Mouse (Mus musculus) myocyte (in vitro differentiated cells): ENCODE measurements at regions not wholly inside any gene's neighbourhood (a gene's known extent, or its start where the extent isn't known, plus 50 kb on each side); places are given as distances from the start of the nearest gene placed in this dataset.

ENCODE experiments used
- H3K27me3 ChIP-seq: one replicate; pipeline ENCODE4 v1.6.1; 2011; ENCODE audit not compliant: control insufficient read depth, insufficient read depth, insufficient read length
- H3K36me3 ChIP-seq: one replicate; pipeline ENCODE4 v1.6.1; 2011; ENCODE audit not compliant: control insufficient read depth, insufficient read depth
- H3K4me2 ChIP-seq: one replicate; pipeline ENCODE4 v1.6.1; 2011; ENCODE audit warnings: low read depth, control low read depth
- H3K4me3 ChIP-seq: one replicate; pipeline ENCODE4 v1.5.1; 2011; ENCODE audit warnings: mild to moderate bottlenecking, control low read depth, moderate library complexity
- H3K79me2 ChIP-seq: one replicate; pipeline ENCODE4 v1.6.1; 2011; ENCODE audit not compliant: control insufficient read depth, insufficient read depth
- H3ac ChIP-seq: one replicate; pipeline ENCODE4 v1.6.1; 2011; ENCODE audit not compliant: control insufficient read depth, insufficient read length
- CEBPB ChIP-seq: IDR thresholded peaks from 2 replicates; pipeline ENCODE4 v1.6.1; 2011; ENCODE audit warnings: mild to moderate bottlenecking, moderate library complexity; ENCODE audit not compliant: poor library complexity, insufficient read depth, severe bottlenecking
- E2F4 ChIP-seq: IDR thresholded peaks from one replicate; pipeline ENCODE4 v1.6.1; 2011; ENCODE audit warnings: mild to moderate bottlenecking, control low read depth, moderate library complexity; ENCODE audit not compliant: insufficient read depth
- MAX ChIP-seq: IDR thresholded peaks from one replicate; pipeline ENCODE4 v1.6.1; 2011; ENCODE audit warnings: low read depth, mild to moderate bottlenecking, control low read depth
- MYOD1 ChIP-seq, 3 experiments: IDR thresholded peaks; one replicate each; pipeline ENCODE4 v1.6.1; 2011; ENCODE audit warnings: control low read depth in 2 of 3, low read depth in 2 of 3, mild to moderate bottlenecking in 2 of 3, moderate library complexity in 1 of 3; ENCODE audit not compliant: insufficient read length in 2 of 3, control insufficient read depth in 1 of 3
- MYOG ChIP-seq, 3 experiments: IDR thresholded peaks; one replicate each; pipeline ENCODE4 v1.6.1; 2011; ENCODE audit warnings: control low read depth in 2 of 3, low read depth in 2 of 3, mild to moderate bottlenecking in 2 of 3; ENCODE audit not compliant: insufficient read length in 2 of 3, control insufficient read depth in 1 of 3, insufficient read depth in 1 of 3
- POLR2A ChIP-seq: IDR thresholded peaks from one replicate; pipeline ENCODE4 v1.6.1; 2011; ENCODE audit warnings: low read depth, mild to moderate bottlenecking, control low read depth, moderate library complexity; ENCODE audit not compliant: insufficient read length
- POLR2AphosphoS2 ChIP-seq: IDR thresholded peaks from one replicate; pipeline ENCODE4 v1.6.1; 2011; ENCODE audit warnings: low read depth, control low read depth; ENCODE audit not compliant: insufficient read length
- REST ChIP-seq: IDR thresholded peaks from one replicate; pipeline ENCODE4 v1.6.1; 2011; ENCODE audit warnings: mild to moderate bottlenecking, control low read depth, moderate library complexity; ENCODE audit not compliant: insufficient read depth, insufficient read length
- SRF ChIP-seq: IDR thresholded peaks from one replicate; pipeline ENCODE4 v1.6.1; 2011; ENCODE audit warnings: low read depth; ENCODE audit not compliant: control insufficient read depth, insufficient read length
- TCF12 ChIP-seq: IDR thresholded peaks from one replicate; pipeline ENCODE4 v1.6.1; 2011; ENCODE audit warnings: mild to moderate bottlenecking, control low read depth; ENCODE audit not compliant: poor library complexity, insufficient read depth, severe bottlenecking
- TCF3 ChIP-seq: IDR thresholded peaks from one replicate; pipeline ENCODE4 v1.6.1; 2011; ENCODE audit warnings: low read depth, control low read depth; ENCODE audit not compliant: insufficient read length
- USF1 ChIP-seq: IDR thresholded peaks from one replicate; pipeline ENCODE4 v1.6.1; 2011; ENCODE audit warnings: low read depth, mild to moderate bottlenecking, control low read depth, moderate library complexity

- no peaks in the 10 kb centered on the region for H3K79me2 ChIP-seq
- no peak overlapping the region for H3K4me2 ChIP-seq
- no peak overlapping the region for H3ac ChIP-seq
- peaks cover 5% of the 10 kb centered on the region for H3K27me3 ChIP-seq
- H3K4me3 ChIP-seq = no peak overlapping the region
- no peak for TF ChIP-seq POLR2A
- TF ChIP-seq CEBPB = no peak
- no peak for TF ChIP-seq USF1
- TF ChIP-seq MYOD1 (IDR thresholded peaks at IDR 0.05; ENCODE audit: control insufficient read depth in 1 of 3, insufficient read length in 2 of 3, low read depth in 2 of 3) = no peak
- no peak for TF ChIP-seq POLR2AphosphoS2
- no peak for TF ChIP-seq E2F4
- no peak for TF ChIP-seq TCF3
- TF ChIP-seq SRF = no peak
- no peak for TF ChIP-seq MAX
- TF ChIP-seq TCF12 = no peak
- no peak for TF ChIP-seq REST
- TF ChIP-seq MYOG (IDR thresholded peaks at IDR 0.05; ENCODE audit: control insufficient read depth in 1 of 3, insufficient read depth in 1 of 3, insufficient read length in 2 of 3, low read depth in 2 of 3) = no peak
- no peaks in the 10 kb centered on the region for H3K36me3 ChIP-seq
Measured at GRCm38 (mm10) chr13:41712616-41713015, 106.9 kb downstream of the Tmem170b start.
